Mouse (Mus musculus) bone marrow, adult 2 months (tissue): ENCODE data around the gene Trim72. TPM values are rescaled to one million over a fixed set of nuclear protein-coding genes. Genes with fewer than 3 reads are reported as not detected.
"Not testable (repeated sequence)": the region's sequence is repeated elsewhere in the genome, so short reads cannot be mapped to it uniquely, and the experiment has no call there.

Experiments
- H3K27ac ChIP-seq: fragments of 200-500 bp; 2 replicates; pipeline ENCODE4 v1.5.1; 2012; ENCODE audit warnings: low read depth, mild to moderate bottlenecking, control low read depth, inconsistent platforms, low read length; ENCODE audit not compliant: control insufficient read depth, poor library complexity, insufficient read depth
- H3K4me1 ChIP-seq: fragments of 200-500 bp; 2 replicates; pipeline ENCODE4 v1.6.1; 2011; ENCODE audit warnings: low read length; ENCODE audit not compliant: control insufficient read depth, insufficient read depth
- H3K4me3 ChIP-seq: fragments of 200-500 bp; replicated peaks from 2 replicates; pipeline ENCODE3; 2011; ENCODE audit warnings: mild to moderate bottlenecking, low read depth, low read length, control low read depth; ENCODE audit not compliant: control insufficient read depth
- CTCF ChIP-seq: fragments of 200-500 bp; IDR thresholded peaks from 2 replicates; pipeline ENCODE4 v1.5.1; 2011; ENCODE audit warnings: low read length, control low read depth; ENCODE audit not compliant: control insufficient read depth, insufficient read depth
- POLR2A ChIP-seq: fragments of 200-500 bp; IDR thresholded peaks from 2 replicates; pipeline ENCODE4 v1.6.1; 2011; ENCODE audit warnings: low read depth, mild to moderate bottlenecking, control low read depth, low read length, borderline replicate concordance; ENCODE audit not compliant: control insufficient read depth
- WGBS: fragments of 180-500 bp; shearing (Covaris S2); methylation state at CpG from one replicate; pipeline ENCODE4 v1.1.7; 2018; 5-methylcytosine and 5-hydroxymethylcytosine counted together
- polyA plus RNA-seq: library from polyadenylated mRNA; stranded (reverse); fragments of >200 nt; gene quantifications from 2 replicates; pipeline ENCODE4 v1.2.4, GENCODE M21; 2011; ENCODE audit warnings: low replicate concordance; ENCODE audit not compliant: missing spikeins, insufficient read depth, insufficient read length

The Trim72 gene
- polyA plus RNA-seq, 1 experiment: 1.1 TPM

GRCm38 (mm10) chr7:128004487-128005362 lies 976 bp downstream of the Trim72 start:
- H3K4me3 ChIP-seq: no peak overlapping the region
- TF ChIP-seq POLR2A (peak; percentile 16; the same call in 1 of the 2 replicates), CTCF (no peak)
- 75% methylated on average over 35 of the region's 35 CpGs for WGBS
- H3K27ac ChIP-seq: 0 out of 2 replicates have a peak overlapping the region, but pooled peaks have one; percentile 3
- H3K4me1 ChIP-seq: peaks cover 6% of the 10 kb centered on the region

DNA sequence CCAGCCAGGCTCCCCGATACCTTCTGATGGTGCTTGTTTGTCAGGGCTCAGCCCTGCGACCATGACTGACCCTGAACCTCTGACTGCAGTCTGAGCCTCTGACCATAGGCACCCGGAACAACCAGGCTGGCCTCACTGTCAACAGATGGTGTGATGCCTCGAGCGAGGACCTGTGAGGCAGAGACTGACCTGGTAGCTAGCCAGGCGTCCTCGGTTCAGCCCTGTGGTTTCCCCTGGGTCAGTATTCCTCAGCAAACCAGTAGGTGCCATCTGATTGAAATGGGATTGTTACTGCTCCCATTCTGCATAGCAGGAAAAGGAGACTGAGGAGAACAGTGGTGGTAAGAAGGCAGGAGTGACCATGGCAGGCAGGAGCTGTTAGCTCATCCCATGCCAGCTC lies 2.4 kb downstream of the Trim72 start:
- WGBS: 82% methylated on average over 7 of the region's 7 CpGs
- no peak for TF ChIP-seq CTCF
- TF ChIP-seq POLR2A: no peak

GRCm38 (mm10) chr7:128009715-128010340 lies 6.1 kb downstream of the Trim72 start:
- H3K4me1 ChIP-seq: no peaks in the 10 kb centered on the region
- TF ChIP-seq POLR2A (no peak), CTCF (no peak)
- no peak overlapping the region for H3K4me3 ChIP-seq
- no peak overlapping the region for H3K27ac ChIP-seq
- WGBS: 89% methylated on average over 40 of the region's 40 CpGs

More for the DNA sequence above, 2.4 kb downstream of the Trim72 start:
- no peak overlapping the region for H3K4me3 ChIP-seq
- peaks cover 6% of the 10 kb centered on the region for H3K4me1 ChIP-seq
- H3K27ac ChIP-seq: no peak overlapping the region

DNA sequence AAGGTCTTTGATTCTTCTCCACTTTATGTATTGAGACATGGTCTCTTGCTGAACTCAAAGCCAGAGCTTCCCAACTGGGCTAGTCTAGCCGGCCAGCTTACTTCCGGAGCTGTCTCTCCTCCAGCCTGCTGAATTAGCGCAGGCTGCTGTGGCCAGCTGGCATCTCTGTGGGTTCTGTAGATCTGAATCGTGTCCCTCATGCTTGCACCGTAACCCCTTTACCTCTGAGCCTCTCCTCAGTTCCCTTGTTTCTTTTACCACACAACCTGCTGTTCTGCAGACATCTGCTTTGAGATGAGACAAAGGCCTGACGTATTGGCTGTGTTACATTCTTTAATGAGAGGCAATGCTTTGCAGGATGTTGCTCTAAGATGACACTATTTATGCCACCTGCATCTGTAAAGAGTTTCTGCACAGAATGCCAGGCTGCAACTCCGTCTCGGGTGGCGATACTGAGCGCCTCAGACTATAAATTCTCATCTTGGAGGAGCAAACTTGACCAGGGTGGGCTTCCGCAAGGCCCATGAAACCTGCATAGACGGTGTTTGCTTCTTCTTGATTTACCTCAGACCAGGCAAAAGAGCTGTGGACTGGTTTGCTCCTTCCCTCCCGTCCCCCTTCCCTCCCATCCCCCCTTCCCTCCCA lies 8.5 kb downstream of the Trim72 start:
- no peaks in the 10 kb centered on the region for H3K4me1 ChIP-seq
- no peak overlapping the region for H3K4me3 ChIP-seq
- WGBS: 79% methylated on average over 13 of the region's 13 CpGs
- no peak overlapping the region for H3K27ac ChIP-seq
- TF ChIP-seq POLR2A: no peak

- Histone ChIP-seq H3K4me1 (peaks cover 1% of the 10 kb centered on the region; the same call in 1 of the 2 replicates), H3K4me3 (no peak overlapping the region), H3K27ac (no peak overlapping the region)
- TF ChIP-seq CTCF (no peak), POLR2A (no peak)
- whole genome bisulfite sequencing: 73% methylated on average over 13 of the region's 13 CpGs
These were observed 9.4 kb downstream of the Trim72 start for GRCm38 (mm10) chr7:128013116-128013515.

DNA sequence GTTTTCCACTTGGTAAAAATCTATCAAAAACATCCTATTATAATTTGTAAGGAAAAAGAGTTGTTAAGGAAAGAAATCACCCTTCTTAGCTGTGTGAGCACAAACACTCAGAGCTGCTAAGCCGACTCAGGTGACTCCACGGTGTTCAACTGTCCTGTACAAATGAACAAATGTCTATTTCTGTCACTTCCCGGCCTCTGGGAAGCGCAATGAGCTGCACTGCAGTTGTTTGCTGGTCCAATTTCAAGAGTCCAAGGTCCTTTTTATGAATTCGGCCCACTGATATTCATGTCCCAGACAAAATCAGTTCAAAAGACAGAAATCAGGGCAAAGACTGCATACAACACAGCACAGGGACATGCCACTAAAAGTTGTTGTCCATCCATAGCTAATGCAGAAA lies 12.4 kb downstream of the Trim72 start:
- H3K4me3 ChIP-seq, H3K27ac ChIP-seq, H3K4me1 ChIP-seq: not testable (repeated sequence)
- 85% methylated on average over 5 of the region's 5 CpGs for WGBS

DNA sequence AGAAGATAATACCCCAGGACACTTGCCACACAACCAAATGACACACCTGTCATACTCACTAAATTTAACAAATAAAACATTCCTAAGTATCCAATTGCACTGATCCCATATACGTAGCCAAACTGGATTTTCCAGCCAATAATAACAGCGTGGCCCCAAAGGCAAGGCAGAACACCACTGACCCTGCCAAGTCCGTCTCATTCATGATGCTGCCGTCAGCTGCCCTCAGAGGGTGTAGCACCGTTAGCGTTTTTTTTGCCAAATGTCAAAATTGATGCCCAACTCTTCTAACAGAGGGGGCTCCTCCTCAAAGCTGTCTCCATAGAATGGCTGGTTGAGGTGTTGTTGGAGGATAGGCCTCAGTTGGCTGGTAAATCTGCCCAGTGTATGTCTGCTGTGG lies 12.9 kb downstream of the Trim72 start:
- Histone ChIP-seq H3K4me3 (no peak overlapping the region), H3K4me1 (peaks cover 1% of the 10 kb centered on the region; the same call in 1 of the 2 replicates), H3K27ac (no peak overlapping the region)
- WGBS: 87% methylated on average over 6 of the region's 6 CpGs
- no peak for TF ChIP-seq CTCF
- no peak for TF ChIP-seq POLR2A

DNA sequence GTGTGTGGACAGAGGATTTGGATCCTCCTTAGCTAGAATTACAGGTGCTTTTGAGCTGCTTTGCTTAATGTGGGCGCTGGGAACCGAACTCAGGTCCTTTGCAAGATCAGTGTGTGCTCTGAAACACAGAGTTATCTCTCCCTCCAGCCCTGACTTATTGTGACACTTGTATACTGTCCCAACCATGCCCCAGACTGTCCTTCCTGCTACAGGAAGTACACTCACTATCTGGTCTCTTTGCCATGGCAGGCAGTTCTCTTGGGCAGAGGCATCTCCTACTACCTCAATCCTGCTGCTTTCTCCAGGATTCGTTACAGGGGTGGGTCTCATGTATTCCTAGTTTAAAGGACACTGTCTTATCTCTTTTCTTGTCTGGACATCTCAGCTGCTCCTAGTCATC lies 14.5 kb downstream of the Trim72 start:
- no peak for TF ChIP-seq CTCF
- no peak for TF ChIP-seq POLR2A
- no peak overlapping the region for H3K4me3 ChIP-seq
- peaks cover 1% of the 10 kb centered on the region; the same call in 1 of the 2 replicates for H3K4me1 ChIP-seq
- 54% methylated on average over 3 of the region's 3 CpGs for WGBS
- H3K27ac ChIP-seq: no peak overlapping the region
